Mouse (Mus musculus) heart, embryonic 16.5 days (tissue): ENCODE measurements at regions not wholly inside any gene's neighbourhood (a gene's known extent, or its start where the extent isn't known, plus 50 kb on each side); places are given as distances from the start of the nearest gene placed in this dataset.

Experiments
- ATAC-seq: fragments of 200-750 bp; cut with Nextera tagmentation; replicated peaks from 2 replicates; pipeline ENCODE4 v1.8.0; 2017; ENCODE audit warnings: moderate number of reproducible peaks; ENCODE audit not compliant: insufficient read depth, low FRiP score; ENCODE audit errors: extremely low read depth
- H3K27ac ChIP-seq: fragments of 300-500 bp; sonication (generic); 2 replicates; pipeline ENCODE4 v1.5.1; 2014; ENCODE audit warnings: mild to moderate bottlenecking, low read length, control low read depth, moderate library complexity
- H3K27me3 ChIP-seq: fragments of 300-500 bp; sonication (generic); 2 replicates; pipeline ENCODE4 v1.6.1; 2014; ENCODE audit warnings: low read length, mixed read lengths; ENCODE audit not compliant: control insufficient read depth, insufficient read depth
- H3K36me3 ChIP-seq: fragments of 300-500 bp; sonication (generic); 2 replicates; pipeline ENCODE4 v1.6.1; 2014; ENCODE audit not compliant: control insufficient read depth, insufficient read depth
- H3K4me1 ChIP-seq: fragments of 300-500 bp; sonication (generic); 2 replicates; pipeline ENCODE4 v1.6.1; 2014; ENCODE audit warnings: low read length, mixed read lengths; ENCODE audit not compliant: control insufficient read depth, insufficient read depth
- H3K4me2 ChIP-seq: fragments of 300-500 bp; sonication (generic); 2 replicates; pipeline ENCODE4 v1.6.1; 2014; ENCODE audit warnings: low read depth, mild to moderate bottlenecking, control low read depth, low read length
- H3K4me3 ChIP-seq: fragments of 300-500 bp; sonication (generic); 2 replicates; pipeline ENCODE4 v1.5.1; 2014; ENCODE audit warnings: mild to moderate bottlenecking, control low read depth, low read length
- H3K9ac ChIP-seq: fragments of 300-500 bp; sonication (generic); 2 replicates; pipeline ENCODE4 v1.6.1; 2014; ENCODE audit warnings: low read length, control low read depth
- H3K9me3 ChIP-seq: fragments of 300-500 bp; sonication (generic); replicated peaks from 2 replicates; pipeline ENCODE4 v1.6.1; 2016; ENCODE audit warnings: low read length; ENCODE audit not compliant: control insufficient read depth
- WGBS: fragments of 180-500 bp; shearing (Covaris S2); extraction: QIAGEN DNeasy Blood & Tissue Kit; methylation state at CpG from one replicate; pipeline ENCODE4 v1.1.7; 2014; 5-methylcytosine and 5-hydroxymethylcytosine counted together

DNA sequence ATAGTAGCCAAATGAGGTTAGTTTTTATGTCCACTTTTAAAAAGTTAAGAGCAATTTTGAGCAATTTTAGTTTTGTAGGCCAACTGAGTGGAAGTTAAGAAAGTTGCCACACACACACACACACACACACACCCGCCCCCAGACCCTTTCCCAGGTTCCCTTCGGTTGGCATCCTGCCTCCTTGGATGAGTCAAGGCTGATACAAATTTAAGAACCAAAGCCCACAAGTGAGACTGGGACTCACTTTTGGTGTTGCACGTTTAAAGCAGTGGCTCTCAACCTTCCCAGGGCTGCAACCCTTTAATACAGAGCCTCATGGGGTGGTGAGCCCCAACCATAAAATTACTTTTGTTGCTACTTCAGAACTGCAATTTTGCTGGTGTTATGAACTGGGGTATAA lies 70.4 kb downstream of the Tmem30b start:
- H3K4me1 ChIP-seq, result no peaks in the 10 kb centered on the region; the same call in 1 of the 2 replicates
- no peak overlapping the region for H3K9ac ChIP-seq
- no peaks in the 10 kb centered on the region for H3K9me3 ChIP-seq
- H3K27me3 ChIP-seq, result no peaks in the 10 kb centered on the region
- WGBS, result 70% methylated on average over 3 of the region's 3 CpGs
- no peaks in the 10 kb centered on the region for H3K36me3 ChIP-seq
- ATAC-seq, result no peak
- H3K27ac ChIP-seq, result no peak overlapping the region
- H3K4me3 ChIP-seq, result no peak overlapping the region
- H3K4me2 ChIP-seq, result no peak overlapping the region

DNA sequence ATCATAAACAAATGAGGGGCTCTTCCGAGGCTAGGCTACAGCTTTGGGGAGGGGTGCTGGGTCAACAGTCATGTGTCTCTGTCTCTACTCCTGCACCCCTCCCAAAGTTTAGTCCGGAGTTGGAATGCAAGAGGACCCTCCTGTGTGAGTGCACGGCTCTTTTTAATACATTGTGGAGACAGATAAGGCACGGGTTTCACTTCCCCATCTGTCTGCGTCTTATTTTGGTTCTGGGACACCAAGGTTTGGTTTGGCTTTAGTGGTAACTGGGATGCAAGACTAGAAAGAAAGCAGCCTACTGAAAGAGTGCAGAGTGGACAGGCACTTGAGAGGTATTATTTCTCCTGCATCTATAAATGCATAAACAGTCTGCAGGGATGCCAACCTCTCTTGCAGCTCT lies 71.2 kb downstream of the Tmem30b start:
- 23% methylated on average over 5 of the region's 5 CpGs for WGBS
- H3K9me3 ChIP-seq, result no peaks in the 10 kb centered on the region
- no peak for ATAC-seq
- no peak overlapping the region for H3K4me3 ChIP-seq
- H3K9ac ChIP-seq, result no peak overlapping the region
- no peaks in the 10 kb centered on the region for H3K36me3 ChIP-seq
- no peak overlapping the region for H3K27ac ChIP-seq
- H3K4me2 ChIP-seq, result no peak overlapping the region
- no peaks in the 10 kb centered on the region; the same call in 1 of the 2 replicates for H3K4me1 ChIP-seq
- no peaks in the 10 kb centered on the region for H3K27me3 ChIP-seq

DNA sequence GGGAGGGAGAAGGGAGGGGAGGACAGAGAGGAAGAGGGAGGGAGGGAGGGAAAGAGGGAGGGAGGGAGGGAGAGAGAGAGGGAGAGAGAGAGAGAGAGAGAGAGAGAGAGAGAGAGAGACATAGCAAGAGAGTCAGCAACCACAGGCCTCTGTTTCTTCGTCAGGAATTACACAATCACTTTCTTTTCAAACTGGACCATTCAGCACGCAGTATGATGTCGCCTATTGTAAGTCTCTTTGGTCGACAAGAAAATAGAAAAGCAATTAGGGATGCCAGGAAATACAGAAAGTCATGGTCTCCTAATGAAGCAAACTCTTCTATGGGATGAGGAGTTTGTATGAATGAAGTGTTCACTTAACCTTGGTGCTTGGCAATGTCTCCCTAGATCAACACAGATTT lies 73.1 kb downstream of the Tmem30b start:
- Histone ChIP-seq H3K9ac (no peak overlapping the region), H3K27me3 (no peaks in the 10 kb centered on the region), H3K9me3 (no peaks in the 10 kb centered on the region), H3K4me1 (no peaks in the 10 kb centered on the region; the same call in 1 of the 2 replicates), H3K4me2 (no peak overlapping the region), H3K36me3 (no peaks in the 10 kb centered on the region), H3K4me3 (no peak overlapping the region), H3K27ac (no peak overlapping the region)
- no peak for ATAC-seq
- WGBS, result 66% methylated on average over 4 of the region's 4 CpGs

DNA sequence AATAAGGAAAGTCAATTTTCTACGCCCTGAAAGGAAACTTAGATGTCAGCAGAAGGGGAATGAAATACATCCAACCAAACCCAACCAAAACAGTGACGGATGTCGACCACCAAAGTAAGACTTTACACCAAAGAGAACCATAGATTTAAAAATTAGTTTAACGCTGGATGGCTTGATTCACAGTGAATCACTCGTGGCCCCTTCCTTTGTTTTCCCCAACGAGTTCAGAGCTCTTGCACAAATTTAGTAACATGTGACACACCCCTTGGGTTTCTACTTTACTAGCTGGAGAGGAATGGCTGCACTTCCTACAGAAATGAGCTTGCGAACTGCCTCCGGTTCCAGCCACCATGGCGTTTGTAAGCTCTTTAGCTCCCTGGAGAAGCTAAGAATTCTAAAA lies 74.2 kb downstream of the Tmem30b start:
- 72% methylated on average over 9 of the region's 9 CpGs for WGBS
- Histone ChIP-seq H3K4me2 (no peak overlapping the region), H3K9ac (no peak overlapping the region), H3K4me3 (no peak overlapping the region), H3K4me1 (no peaks in the 10 kb centered on the region; the same call in 1 of the 2 replicates), H3K9me3 (no peaks in the 10 kb centered on the region), H3K27ac (no peak overlapping the region), H3K27me3 (no peaks in the 10 kb centered on the region), H3K36me3 (no peaks in the 10 kb centered on the region)
- no peak for ATAC-seq

DNA sequence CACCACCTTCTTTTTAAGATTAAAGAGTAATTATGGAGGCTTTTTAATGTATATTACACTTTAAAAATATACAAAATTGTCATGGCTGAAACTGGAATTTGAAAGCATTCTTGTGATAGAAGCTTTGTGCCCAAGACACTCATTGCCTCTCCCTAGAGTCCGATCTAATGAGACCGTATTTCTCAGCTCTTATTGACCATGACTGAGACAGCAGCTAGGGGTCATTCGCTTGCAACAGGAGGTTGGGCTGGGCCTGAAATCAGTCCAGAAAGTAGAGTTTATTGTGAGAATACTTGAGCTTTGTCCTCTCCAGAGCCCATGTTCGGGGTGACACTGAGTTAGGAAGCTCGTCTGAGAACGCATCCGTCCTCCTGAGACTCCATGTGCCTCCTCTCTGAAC lies 79.7 kb downstream of the Tmem30b start:
- H3K4me3 ChIP-seq, result no peak overlapping the region
- WGBS, result 84% methylated on average over 7 of the region's 7 CpGs
- H3K9ac ChIP-seq, result no peak overlapping the region
- H3K36me3 ChIP-seq, result no peaks in the 10 kb centered on the region
- no peak overlapping the region for H3K4me2 ChIP-seq
- H3K27ac ChIP-seq, result no peak overlapping the region
- H3K4me1 ChIP-seq, result peaks cover 6% of the 10 kb centered on the region
- no peaks in the 10 kb centered on the region for H3K9me3 ChIP-seq
- no peaks in the 10 kb centered on the region for H3K27me3 ChIP-seq
- ATAC-seq, result no peak

DNA sequence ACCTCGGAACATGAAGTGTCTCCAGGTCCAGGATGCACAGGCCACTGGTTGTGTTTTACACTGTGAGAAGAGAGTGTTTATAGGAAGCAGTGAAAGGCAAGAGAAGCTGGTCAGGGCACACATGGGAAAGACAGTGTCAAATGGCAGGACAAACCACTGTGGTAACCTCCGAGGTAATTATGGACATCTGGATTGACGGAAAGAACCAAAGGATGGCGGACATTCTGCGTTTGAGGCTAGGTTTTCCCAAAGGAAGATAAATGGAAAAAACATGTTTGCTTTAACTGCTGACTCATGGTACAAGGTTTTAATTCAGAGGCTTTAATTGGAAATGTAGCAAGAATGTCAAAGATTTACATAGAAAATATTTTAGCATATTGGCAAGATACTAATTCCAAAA lies 80.2 kb downstream of the Tmem30b start:
- ATAC-seq, result no peak
- Histone ChIP-seq H3K4me3 (no peak overlapping the region), H3K27ac (no peak overlapping the region), H3K36me3 (no peaks in the 10 kb centered on the region), H3K4me1 (peaks cover 6% of the 10 kb centered on the region), H3K4me2 (no peak overlapping the region), H3K9me3 (no peaks in the 10 kb centered on the region), H3K9ac (no peak overlapping the region), H3K27me3 (no peaks in the 10 kb centered on the region)
- 84% methylated on average over 5 of the region's 5 CpGs for WGBS

DNA sequence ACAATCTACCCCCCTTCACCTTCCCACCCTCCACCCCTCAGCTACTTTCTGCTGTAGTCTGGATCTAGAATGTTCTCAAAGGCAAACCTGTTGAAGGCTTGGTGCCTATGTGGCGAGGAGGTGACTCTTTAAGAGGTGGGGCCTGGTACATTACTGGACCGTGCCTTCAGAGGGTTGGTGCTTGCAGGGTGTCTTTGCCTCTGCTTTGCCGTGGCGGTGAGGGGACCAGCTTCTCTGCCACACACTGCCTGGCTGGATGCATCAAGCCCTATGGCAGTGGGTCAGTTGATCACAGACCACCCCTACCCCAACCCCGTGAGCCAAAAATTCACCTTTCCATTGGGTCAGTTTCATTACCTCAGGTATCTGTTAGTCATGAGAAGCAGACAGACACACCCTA lies 81.9 kb downstream of the Tmem30b start:
- no peaks in the 10 kb centered on the region for H3K27me3 ChIP-seq

DNA sequence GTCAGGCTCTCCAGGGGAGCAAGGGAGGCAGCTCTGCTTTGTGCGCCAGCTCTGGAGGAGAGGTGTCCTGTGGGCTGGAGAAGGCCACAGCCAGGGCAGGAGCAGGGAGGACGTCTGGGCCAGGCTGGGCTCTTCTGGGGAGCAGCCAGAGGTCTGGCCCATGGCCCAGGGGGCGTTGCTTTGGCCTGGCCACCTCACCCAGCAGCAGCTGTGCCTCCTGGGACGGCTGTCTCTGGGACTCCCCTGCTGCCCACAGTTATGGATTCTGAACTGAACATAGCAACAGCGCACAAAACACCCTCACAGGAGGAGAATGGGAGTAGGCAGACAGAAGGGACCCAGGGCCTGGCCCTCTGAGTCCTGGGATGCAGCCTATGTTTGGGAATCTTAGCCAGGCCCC lies 84.1 kb downstream of the Tmem30b start:
- Histone ChIP-seq H3K27me3 (no peaks in the 10 kb centered on the region), H3K9ac (peak overlapping the region; percentile 42), H3K4me1 (peaks cover 6% of the 10 kb centered on the region), H3K4me3 (no peak overlapping the region), H3K36me3 (no peaks in the 10 kb centered on the region), H3K9me3 (no peaks in the 10 kb centered on the region), H3K27ac (peak overlapping the region; percentile 30; the same call in 1 of the 2 replicates), H3K4me2 (no peak overlapping the region)
- peak; percentile 85 for ATAC-seq
- WGBS, result 34% methylated on average over 5 of the region's 5 CpGs

More for the DNA sequence above, 81.9 kb downstream of the Tmem30b start:
- Histone ChIP-seq H3K9me3 (no peaks in the 10 kb centered on the region), H3K4me1 (peaks cover 6% of the 10 kb centered on the region), H3K27ac (no peak overlapping the region), H3K4me2 (no peak overlapping the region), H3K36me3 (no peaks in the 10 kb centered on the region), H3K9ac (no peak overlapping the region), H3K4me3 (no peak overlapping the region)
- 78% methylated on average over 5 of the region's 5 CpGs for WGBS
- no peak for ATAC-seq

DNA sequence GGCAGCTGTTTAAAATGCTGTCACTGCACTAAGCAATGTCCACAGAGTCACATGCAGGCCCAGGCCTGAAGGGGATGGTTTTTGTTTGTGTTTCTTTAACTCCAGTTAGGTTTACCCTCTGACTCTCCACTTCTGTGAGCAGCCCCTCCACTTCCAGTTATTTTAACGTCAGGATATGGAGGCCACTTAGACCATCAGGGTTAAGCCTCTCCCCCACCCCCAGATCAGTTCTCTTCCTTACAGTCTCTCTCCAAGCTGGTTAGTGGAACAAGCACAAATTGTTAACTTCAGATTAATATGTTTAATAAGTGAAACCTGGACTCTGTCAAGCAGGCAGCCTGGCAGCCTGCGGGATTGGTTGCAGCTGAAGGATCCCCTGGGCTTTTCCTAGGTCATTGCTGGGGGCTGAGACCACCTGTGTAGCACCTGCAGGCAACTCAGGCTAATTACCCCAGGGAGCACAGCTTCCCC lies 85.9 kb downstream of the Tmem30b start:
- Histone ChIP-seq H3K4me3 (no peak overlapping the region), H3K9ac (no peak overlapping the region), H3K27me3 (no peaks in the 10 kb centered on the region), H3K4me2 (no peak overlapping the region), H3K4me1 (peaks cover 6% of the 10 kb centered on the region), H3K9me3 (no peaks in the 10 kb centered on the region), H3K36me3 (no peaks in the 10 kb centered on the region), H3K27ac (no peak overlapping the region)
- ATAC-seq, result no peak
- 41% methylated on average over 2 of the region's 2 CpGs for WGBS

DNA sequence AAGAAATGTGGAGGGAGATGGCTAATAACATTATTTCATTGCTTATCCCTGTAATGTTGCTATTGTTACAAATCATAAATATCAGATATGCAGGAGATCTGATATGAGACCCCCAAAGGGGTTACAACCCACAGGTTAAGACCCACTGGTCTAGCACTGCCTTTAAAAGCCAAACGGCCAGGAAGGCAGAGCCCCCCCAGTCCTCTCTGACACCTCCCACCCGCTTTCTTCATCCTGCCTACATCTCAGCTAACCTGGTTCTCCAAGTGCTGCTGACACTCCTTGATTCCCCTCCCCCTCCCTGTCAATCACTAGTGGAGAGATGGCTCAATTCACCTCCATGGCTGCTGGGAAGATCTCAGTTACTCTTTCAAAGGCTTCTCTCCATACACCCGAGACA lies 94.9 kb downstream of the Tmem30b start:
- H3K4me1 ChIP-seq, result no peaks in the 10 kb centered on the region
- no peaks in the 10 kb centered on the region for H3K27me3 ChIP-seq
- peaks cover 3% of the 10 kb centered on the region for H3K9me3 ChIP-seq
- H3K4me3 ChIP-seq, result no peak overlapping the region
- no peaks in the 10 kb centered on the region for H3K36me3 ChIP-seq
- no peak overlapping the region for H3K4me2 ChIP-seq
- no peak overlapping the region for H3K9ac ChIP-seq
- 52% methylated on average over 3 of the region's 3 CpGs for WGBS
- no peak overlapping the region for H3K27ac ChIP-seq
- ATAC-seq, result no peak
